Mouse (Mus musculus) midbrain, embryonic 11.5 days (tissue): ENCODE data around the gene Pagr1a. TPM values are rescaled to one million over a fixed set of nuclear protein-coding genes. Genes with fewer than 3 reads are reported as not detected.

Experiments
- ATAC-seq: fragments of 200-750 bp; cut with Nextera tagmentation; 2 replicates; pipeline ENCODE4 v1.8.0; 2017; ENCODE audit warnings: moderate TSS enrichment, moderate library complexity; ENCODE audit not compliant: low FRiP score
- DNase-seq: peaks from one replicate; pipeline ENCODE4 v3.0.0; 2015; ENCODE audit warnings: low spot score; ENCODE audit errors: missing footprints
- H3K27ac ChIP-seq: fragments of 300-500 bp; sonication (generic); 2 replicates; pipeline ENCODE4 v1.5.1; 2014; ENCODE audit warnings: low read depth, low read length
- H3K27me3 ChIP-seq: fragments of 300-500 bp; sonication (generic); 2 replicates; pipeline ENCODE4 v1.6.1; 2014; ENCODE audit warnings: mild to moderate bottlenecking, low read length, moderate library complexity, mixed read lengths; ENCODE audit not compliant: control insufficient read depth, insufficient read depth
- H3K36me3 ChIP-seq: fragments of 300-500 bp; sonication (generic); 2 replicates; pipeline ENCODE4 v1.6.1; 2014; ENCODE audit warnings: mild to moderate bottlenecking, low read length, moderate library complexity, mixed read lengths; ENCODE audit not compliant: control insufficient read depth, insufficient read depth
- H3K4me1 ChIP-seq: fragments of 300-500 bp; sonication (generic); 2 replicates; pipeline ENCODE4 v1.6.1; 2014; ENCODE audit warnings: low read length; ENCODE audit not compliant: control insufficient read depth, insufficient read depth
- H3K4me2 ChIP-seq: fragments of 300-500 bp; sonication (generic); 2 replicates; pipeline ENCODE4 v1.6.1; 2014; ENCODE audit warnings: mild to moderate bottlenecking, moderate library complexity
- H3K4me3 ChIP-seq: fragments of 300-500 bp; sonication (generic); 2 replicates; pipeline ENCODE4 v1.5.1; 2014; ENCODE audit warnings: low read depth, low read length
- H3K9ac ChIP-seq: fragments of 300-500 bp; sonication (generic); 2 replicates; pipeline ENCODE4 v1.6.1; 2014; ENCODE audit warnings: low read length
- H3K9me3 ChIP-seq: fragments of 300-500 bp; sonication (generic); 2 replicates; pipeline ENCODE4 v1.6.1; 2016; ENCODE audit warnings: low read length; ENCODE audit not compliant: control insufficient read depth
- WGBS: fragments of 180-500 bp; shearing (Covaris S2); extraction: QIAGEN DNeasy Blood & Tissue Kit; methylation state at CpG from one replicate; pipeline ENCODE4 v1.1.7; 2014; 5-methylcytosine and 5-hydroxymethylcytosine counted together
- polyA plus RNA-seq: library from polyadenylated mRNA; unstranded; fragments of >200 nt; fragmentation: Nextera tagmentation; extraction: Ambion mirVana; gene quantifications from 2 replicates; pipeline ENCODE4 v1.2.1, GENCODE M21; 2014

The Pagr1a gene
- polyA plus RNA-seq, 1 experiment from 2014 or later, result 70.6 TPM

DNA sequence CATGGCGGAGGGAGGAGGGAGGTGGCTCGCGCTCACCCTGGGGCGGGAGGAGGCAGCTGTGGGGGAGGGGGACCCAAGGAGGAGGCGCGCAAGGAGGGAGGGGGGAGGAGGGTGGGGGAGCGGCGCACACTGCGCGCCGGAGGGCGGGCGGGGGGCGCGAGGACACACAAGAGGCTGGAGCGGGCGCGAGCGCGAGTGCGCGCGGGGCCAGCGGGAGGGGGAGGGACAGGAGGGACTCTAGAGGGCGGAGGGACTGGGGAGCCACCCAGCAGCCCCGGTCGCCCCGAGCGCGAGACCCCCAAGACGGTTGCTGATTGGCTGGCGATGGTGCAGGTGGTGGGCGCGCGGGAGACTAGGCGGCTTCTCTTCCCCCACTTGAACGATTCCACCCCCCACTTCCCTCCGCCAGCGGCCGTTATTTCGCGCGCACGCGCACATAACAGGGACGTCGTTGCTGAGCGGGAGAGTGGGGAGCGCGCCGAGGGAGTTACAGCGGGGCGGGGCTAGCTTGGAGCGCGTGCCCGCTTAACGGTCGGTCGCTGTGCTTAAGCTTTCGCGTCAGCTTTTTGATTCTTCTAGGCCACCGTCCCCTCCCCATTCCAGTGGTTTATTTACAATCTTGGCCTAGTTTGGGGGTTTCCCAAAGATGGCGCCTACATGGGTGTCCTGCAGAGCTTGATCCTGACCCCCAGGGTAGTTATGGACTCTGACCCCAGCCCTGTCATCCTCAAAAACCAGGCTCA, 10.0 kb upstream of the Pagr1a start, which contains the start of gene Maz:
Maz (minus strand) TSS at position 54 of the 743 bp plus-strand sequence.
- DNase-seq (peak; percentile 100), ATAC-seq (peak; percentile 93)
- peak within 1 kb of the TSS; percentile 97 for H3K27ac ChIP-seq
- H3K27me3 ChIP-seq, result no peaks in the 10 kb centered on the region
- H3K4me1 ChIP-seq, result peaks cover 36% of the 10 kb centered on the region
- H3K9ac ChIP-seq, result peak within 1 kb of the TSS; percentile 100
- under 1% methylated on average over 49 of the region's 63 CpGs for WGBS
- peak within 1 kb of the TSS; percentile 99 for H3K4me2 ChIP-seq
- peaks cover 26% of the 10 kb centered on the region for H3K36me3 ChIP-seq
- peak within 1 kb of the TSS; percentile 99 for H3K4me3 ChIP-seq
- no peaks in the 10 kb centered on the region for H3K9me3 ChIP-seq

DNA sequence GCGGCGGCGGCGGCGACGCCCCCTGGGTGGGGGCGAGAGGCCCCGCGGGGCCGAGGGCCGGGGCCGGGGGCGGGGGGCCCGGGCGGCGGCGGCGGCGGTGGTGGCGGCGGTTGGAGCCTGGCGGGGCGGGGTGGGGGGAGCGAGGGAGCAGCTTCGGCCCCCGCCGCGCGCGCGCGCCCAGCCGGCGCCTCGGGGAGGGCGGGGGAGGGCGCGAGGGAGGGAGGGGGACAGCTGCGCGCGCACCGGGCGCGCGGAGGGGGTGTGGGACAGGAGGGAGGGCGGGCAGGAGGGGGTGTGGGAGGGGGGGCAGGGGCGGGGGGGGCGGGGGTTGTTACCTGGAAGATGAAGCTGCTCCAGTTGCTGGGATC, 9.4 kb upstream of the Pagr1a start:
- no peak; the same call in 1 of the 2 replicates for ATAC-seq
- no CpG with 5 or more reads among the region's 48 CpGs for WGBS

DNA sequence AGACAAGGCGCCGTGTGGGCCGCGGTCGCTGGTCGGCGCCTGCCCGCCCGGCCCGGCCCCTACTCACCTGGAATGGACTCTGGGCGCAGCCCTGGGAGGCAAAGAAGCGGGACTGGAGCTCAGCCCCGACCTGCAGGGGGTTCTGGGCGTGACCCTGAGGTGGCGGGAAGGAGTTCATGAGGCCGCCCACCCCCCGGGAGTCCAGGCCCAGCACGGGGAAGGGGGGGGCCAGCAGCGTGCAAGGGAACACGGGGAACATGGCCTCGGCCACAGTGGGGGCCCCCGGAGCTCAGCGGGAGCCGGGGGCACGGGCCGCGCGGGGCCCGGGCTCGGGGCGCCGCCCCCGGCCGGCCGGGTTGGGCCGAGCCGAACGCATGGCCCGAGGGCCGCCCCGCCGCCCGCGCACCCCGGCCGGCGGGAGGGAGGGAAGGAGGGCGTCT, 9.0 kb upstream of the Pagr1a start:
- Histone ChIP-seq H3K36me3 (peaks cover 21% of the 10 kb centered on the region), H3K9me3 (no peaks in the 10 kb centered on the region), H3K27ac (peak overlapping the region; percentile 97), H3K4me1 (peaks cover 45% of the 10 kb centered on the region), H3K4me3 (peak overlapping the region; percentile 99), H3K27me3 (no peaks in the 10 kb centered on the region), H3K9ac (peak overlapping the region; percentile 100), H3K4me2 (peak overlapping the region; percentile 99)
- ATAC-seq (peak; percentile 24), DNase-seq (peak; percentile 96)
- WGBS, result 0% methylated on average over 22 of the region's 48 CpGs

More for the DNA sequence above, 9.4 kb upstream of the Pagr1a start:
- Histone ChIP-seq H3K9me3 (no peaks in the 10 kb centered on the region), H3K27ac (peak overlapping the region; percentile 97), H3K4me1 (peaks cover 41% of the 10 kb centered on the region), H3K36me3 (peaks cover 25% of the 10 kb centered on the region), H3K4me2 (peak overlapping the region; percentile 99), H3K27me3 (no peaks in the 10 kb centered on the region), H3K4me3 (peak overlapping the region; percentile 99), H3K9ac (peak overlapping the region; percentile 100)
- DNase-seq, result peak; percentile 99

DNA sequence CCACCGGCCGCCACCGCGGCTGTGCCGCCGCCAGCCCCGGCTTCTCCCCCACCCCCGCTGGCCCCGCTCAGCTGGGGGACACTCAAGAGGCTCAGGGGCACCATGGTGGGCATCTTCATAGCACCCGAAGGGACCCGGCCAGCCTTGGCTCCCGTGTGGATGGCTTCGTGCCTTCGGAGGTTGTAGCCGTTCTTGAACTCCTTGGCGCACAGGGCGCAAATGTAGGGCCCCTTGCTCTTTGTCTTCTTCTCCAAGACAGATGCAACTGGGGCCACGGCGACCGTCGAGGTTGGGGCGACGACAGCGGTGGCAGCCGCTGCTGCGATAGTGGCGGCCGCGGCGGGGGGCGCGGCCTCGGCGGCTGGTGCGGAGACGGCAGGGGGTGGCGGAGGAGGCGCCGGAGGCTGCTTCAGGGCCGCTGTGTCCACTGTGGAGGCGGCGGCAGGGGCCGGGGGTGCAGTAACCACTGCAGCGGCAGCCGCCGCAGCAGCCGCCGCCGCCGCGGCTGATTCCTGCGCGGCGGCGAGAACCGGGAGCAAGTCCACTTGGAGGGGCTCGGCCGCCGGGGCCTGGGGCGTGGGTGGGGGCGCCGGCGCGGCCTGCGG, 8.5 kb upstream of the Pagr1a start:
- no peaks in the 10 kb centered on the region for H3K9me3 ChIP-seq
- peaks cover 16% of the 10 kb centered on the region for H3K36me3 ChIP-seq
- WGBS, result under 1% methylated on average over 60 of the region's 65 CpGs
- peak overlapping the region; percentile 100 for H3K9ac ChIP-seq
- ATAC-seq (no peak), DNase-seq (no peak)
- H3K27ac ChIP-seq, result peak overlapping the region; percentile 97
- H3K4me3 ChIP-seq, result peak overlapping the region; percentile 99
- H3K27me3 ChIP-seq, result no peaks in the 10 kb centered on the region
- H3K4me2 ChIP-seq, result peak overlapping the region; percentile 99
- H3K4me1 ChIP-seq, result peaks cover 50% of the 10 kb centered on the region

DNA sequence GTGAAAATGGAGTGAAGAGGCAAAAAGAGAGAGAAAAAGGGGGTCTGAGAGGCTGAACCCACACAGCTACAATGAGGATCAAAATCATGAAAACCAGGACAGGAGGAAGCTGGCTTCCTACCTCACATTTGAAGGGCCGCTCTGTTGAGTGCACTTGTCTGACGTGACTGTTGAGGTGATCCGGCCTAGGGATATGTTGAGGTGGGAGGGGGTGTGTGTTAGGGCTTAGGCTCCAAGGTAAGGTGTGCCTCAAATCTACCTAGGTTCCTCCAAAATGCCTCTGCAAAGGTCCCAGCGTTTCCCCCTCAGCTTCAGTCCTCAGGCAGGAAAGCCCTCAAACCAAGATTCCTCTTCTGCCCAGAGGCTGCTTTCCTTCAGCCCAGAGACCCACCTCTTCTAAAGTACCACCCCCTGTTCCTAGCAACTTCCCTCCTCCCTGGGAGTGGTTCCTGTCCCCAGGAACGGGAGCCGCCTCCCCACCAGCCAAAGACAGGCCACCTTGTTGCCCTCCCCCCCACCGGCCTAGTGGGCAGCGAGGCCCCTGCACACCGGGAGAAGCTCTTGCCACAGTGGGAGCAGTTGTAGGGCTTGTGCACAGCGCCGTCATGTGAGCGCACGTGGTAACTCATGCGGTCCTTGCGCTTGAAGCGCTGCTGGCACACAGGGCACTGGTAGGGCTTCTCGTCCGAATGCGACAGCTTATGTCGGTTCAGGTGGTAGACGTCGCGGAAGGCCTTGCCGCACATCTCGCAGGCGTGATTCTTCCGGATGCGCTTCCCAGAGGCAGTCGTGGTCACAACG, 7.8 kb upstream of the Pagr1a start:
- DNase-seq, result peak; percentile 96
- H3K4me3 ChIP-seq, result peak overlapping the region; percentile 99
- peak; percentile 19; the same call in 1 of the 2 replicates for ATAC-seq
- H3K4me1 ChIP-seq, result peaks cover 57% of the 10 kb centered on the region
- H3K4me2 ChIP-seq, result peak overlapping the region; percentile 99
- under 1% methylated on average over 30 of the region's 30 CpGs for WGBS
- no peaks in the 10 kb centered on the region for H3K9me3 ChIP-seq
- peak overlapping the region; percentile 97 for H3K27ac ChIP-seq
- H3K27me3 ChIP-seq, result no peaks in the 10 kb centered on the region
- H3K9ac ChIP-seq, result peak overlapping the region; percentile 100
- H3K36me3 ChIP-seq, result peaks cover 16% of the 10 kb centered on the region

DNA sequence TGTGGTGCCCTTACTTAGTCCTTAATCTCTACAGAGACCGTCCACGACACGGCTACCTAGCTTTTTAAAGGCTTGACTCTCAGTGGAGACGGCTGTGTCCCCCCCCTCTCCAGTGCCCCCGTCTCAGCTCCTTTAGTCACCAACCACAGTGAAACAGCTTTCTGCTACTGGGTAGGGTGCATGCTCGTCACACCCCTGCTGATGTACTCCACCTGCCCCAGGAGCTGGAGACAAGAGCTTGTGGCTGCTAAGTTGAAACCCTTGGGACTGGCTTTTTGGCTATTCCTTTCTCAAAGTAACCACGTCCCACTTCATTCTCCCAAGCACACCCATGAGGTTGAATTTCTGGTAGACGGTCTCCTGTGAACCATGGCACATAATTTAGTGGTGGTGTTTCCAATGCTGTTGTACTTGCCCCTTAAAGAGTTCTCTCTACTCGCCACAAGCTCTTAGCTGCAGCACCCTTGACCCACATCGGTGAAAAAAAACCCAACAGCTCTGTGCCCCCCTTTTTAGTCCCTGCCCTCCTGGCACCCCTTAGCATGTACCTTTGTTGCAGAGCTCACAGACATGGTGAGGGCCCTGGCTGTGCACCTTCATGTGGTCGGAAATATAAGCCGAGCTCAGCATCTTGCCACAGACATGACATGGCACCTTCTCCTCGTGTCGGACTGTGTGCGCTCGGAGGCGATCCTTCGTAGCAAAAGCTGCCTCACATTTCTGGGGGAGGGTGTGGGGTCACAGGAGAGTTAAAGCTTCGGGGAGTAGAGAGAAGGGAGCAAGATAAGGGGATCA, 6.9 kb upstream of the Pagr1a start:
- no peaks in the 10 kb centered on the region for H3K27me3 ChIP-seq

DNA sequence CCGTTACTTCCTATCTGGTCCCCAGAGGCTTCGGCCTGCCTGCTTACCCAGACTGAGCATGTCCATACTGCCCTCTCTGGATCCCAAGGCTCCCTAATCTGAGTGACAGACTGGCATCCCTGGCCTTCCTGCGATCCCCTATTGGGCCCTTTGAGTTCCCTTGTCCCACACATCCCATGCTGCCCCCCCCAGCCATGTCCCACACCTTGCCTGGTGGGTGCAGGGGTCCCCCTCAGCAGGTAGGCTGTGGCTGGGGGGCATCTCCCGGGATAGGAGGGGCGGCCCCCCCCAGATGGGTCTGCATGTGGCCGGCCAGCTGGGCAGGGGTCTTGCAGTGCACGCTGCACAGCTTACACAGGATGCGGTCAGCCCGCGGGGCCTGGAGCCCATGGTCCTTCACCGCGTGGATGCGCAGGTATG, 6.1 kb upstream of the Pagr1a start:
- H3K9ac ChIP-seq, result peak overlapping the region; percentile 100
- peaks cover 63% of the 10 kb centered on the region for H3K4me1 ChIP-seq
- H3K36me3 ChIP-seq, result peaks cover 12% of the 10 kb centered on the region
- no peaks in the 10 kb centered on the region for H3K9me3 ChIP-seq
- 82% methylated on average over 13 of the region's 13 CpGs for WGBS
- ATAC-seq (no peak), DNase-seq (no peak)
- peak overlapping the region; percentile 99 for H3K4me3 ChIP-seq
- no peak overlapping the region; the same call in 1 of the 2 replicates for H3K27ac ChIP-seq
- H3K4me2 ChIP-seq, result peak overlapping the region; percentile 99
- no peaks in the 10 kb centered on the region for H3K27me3 ChIP-seq

More for the DNA sequence above, 6.9 kb upstream of the Pagr1a start:
- Histone ChIP-seq H3K4me1 (peaks cover 59% of the 10 kb centered on the region), H3K4me3 (peak overlapping the region; percentile 99), H3K27ac (no peak overlapping the region), H3K9me3 (no peaks in the 10 kb centered on the region), H3K4me2 (peak overlapping the region; percentile 99), H3K36me3 (peaks cover 14% of the 10 kb centered on the region), H3K9ac (peak overlapping the region; percentile 100)
- DNase-seq (no peak), ATAC-seq (no peak)
- 24% methylated on average over 19 of the region's 19 CpGs for WGBS

DNA sequence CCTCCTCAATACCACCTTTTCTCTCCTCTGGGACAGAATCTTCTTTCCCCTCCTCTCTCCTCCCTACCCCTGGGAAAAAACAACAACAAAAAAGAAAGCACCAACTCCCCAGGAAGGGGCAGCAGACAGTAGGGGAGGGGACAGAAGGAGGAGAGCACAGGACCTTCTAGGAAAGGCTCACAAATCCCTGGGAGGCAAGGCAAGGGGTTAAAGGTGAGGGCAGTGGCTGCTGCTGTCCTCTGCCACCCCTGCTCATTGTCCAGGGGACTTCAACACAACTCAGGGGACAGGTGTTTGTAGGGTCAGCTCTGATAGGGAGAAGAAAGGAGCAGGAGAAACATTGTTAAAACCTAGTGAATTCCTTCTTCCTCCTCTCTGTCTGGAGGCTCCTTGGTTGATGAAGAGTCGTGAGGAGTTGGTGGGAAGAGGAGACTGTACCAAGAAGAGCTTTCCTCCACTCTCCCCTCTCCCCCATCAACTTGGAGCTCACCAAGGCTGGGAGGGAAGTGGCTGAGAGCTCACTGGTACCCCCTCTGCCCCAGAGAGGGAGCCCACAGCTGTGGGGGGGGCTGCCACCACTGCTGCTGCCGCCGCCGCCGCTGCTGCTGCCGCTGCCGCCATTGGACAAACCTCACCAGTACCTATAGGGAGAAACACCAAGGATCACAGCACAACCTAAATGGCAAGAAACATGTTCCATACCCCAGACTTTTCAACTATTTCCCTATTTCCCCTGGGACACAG, 5.5 kb upstream of the Pagr1a start:
- DNase-seq (no peak), ATAC-seq (no peak)
- H3K36me3 ChIP-seq, result peaks cover 12% of the 10 kb centered on the region
- peaks cover 60% of the 10 kb centered on the region for H3K4me1 ChIP-seq
- 77% methylated on average over 7 of the region's 7 CpGs for WGBS
- no peaks in the 10 kb centered on the region for H3K9me3 ChIP-seq
- H3K9ac ChIP-seq, result no peak overlapping the region; the same call in 1 of the 2 replicates
- H3K4me3 ChIP-seq, result no peak overlapping the region; the same call in 1 of the 2 replicates
- peak overlapping the region; percentile 20 for H3K4me2 ChIP-seq
- H3K27me3 ChIP-seq, result no peaks in the 10 kb centered on the region
- peak overlapping the region; percentile 40; the same call in 1 of the 2 replicates for H3K27ac ChIP-seq
